Mouse (Mus musculus) testis, postnatal 14 days (tissue): Measurements from ENCODE around the gene Lhfpl2.

Source experiments
- DNase-seq: peaks from one replicate; pipeline ENCODE4 v3.0.0; 2021; ENCODE audit warnings: low spot score

Gene Lhfpl2

GRCm38 (mm10) chr13:94224717-94225705, 167.4 kb downstream of the Lhfpl2 start:
- DNase-seq = peak; percentile 22

DNA sequence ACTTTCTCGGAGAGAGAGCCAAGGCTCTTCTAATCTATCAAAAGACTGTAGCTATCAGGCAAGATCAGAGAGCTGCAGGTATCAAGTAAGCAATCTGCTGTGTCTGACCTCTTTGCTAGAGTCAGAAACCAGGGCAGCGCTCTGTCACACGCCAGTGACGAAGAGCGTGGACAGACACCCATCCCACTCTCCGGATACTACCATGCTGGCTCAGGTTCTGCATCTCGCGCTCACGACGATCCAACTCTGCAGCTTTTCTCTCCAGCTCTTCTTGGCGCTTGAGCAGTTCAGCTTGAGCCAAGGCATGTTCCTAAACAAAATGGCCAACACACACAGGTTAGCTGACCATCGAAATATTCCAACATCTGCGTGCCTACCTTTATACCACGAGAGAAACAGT, 174.3 kb downstream of the Lhfpl2 start:
- no peak for DNase-seq

DNA sequence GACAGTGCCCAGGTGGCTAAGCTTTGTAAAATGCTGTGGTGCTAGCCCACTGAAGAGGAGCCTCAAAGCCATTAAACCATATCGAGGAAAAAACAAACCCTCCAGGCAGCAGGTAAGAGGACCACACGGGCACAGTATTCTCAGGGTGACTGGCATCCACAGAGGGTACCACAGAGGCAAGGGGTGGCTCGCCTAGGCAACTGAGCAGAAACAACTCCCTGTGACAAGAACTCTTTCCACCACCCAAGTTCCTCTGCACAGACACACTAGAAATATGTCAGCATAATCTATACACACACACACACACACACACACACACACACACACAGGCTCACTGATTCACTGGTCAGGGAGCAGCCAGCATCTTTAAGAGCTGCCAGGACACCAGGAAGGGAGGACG, 181.9 kb downstream of the Lhfpl2 start:
- no peak for DNase-seq

- no peak for DNase-seq
Measured at GRCm38 (mm10) chr13:94240111-94240510, 182.5 kb downstream of the Lhfpl2 start.

GRCm38 (mm10) chr13:94240873-94241272, 183.3 kb downstream of the Lhfpl2 start:
- DNase-seq = no peak

GRCm38 (mm10) chr13:94241892-94242524, 184.4 kb downstream of the Lhfpl2 start:
- DNase-seq = no peak

- peak; percentile 42 for DNase-seq
Measured at GRCm38 (mm10) chr13:94242897-94243296, 185.3 kb downstream of the Lhfpl2 start.
